Mouse (Mus musculus): Measurements from ENCODE around the gene St6galnac3.

St6galnac3 gene

DNA sequence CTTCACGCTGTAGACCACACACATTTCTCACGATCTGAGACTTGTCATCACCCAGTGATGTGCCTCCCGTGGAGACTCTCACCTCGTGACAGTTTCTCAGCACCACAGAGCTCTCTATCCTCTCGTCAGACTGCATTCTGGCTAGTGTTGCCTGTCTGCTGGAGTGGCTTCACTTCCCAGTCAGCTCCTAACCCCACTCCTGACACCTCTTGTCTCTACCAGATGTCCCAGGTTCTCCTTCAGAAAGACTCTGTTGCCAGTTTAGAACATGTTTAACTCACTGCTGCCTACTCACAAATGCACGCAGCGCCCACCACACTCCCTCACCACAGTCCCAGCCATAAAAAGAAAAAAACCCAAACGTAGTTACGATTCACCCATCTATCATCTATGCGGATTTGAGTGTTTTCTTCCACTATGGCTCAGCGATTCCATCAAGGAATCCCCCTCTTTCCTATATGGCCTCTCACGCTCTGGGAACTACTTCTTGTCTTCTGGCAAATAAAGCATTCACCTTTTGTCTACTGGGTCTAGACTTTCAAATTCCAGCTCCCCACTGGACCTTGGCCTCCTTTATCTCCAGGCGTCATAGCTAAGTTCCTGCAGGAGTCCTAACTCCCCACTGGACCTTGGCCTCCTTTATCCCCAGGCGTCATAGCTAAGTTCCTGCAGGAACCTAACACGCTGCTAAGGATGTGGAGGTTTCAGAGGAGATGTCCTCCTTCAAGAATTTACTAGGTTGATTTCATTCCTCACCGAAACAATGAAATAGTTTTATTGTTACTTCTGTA, 371.5 kb downstream of the St6galnac3 start:
- in situ Hi-C loops (cut with MboI, MseI), result no loop called here

GRCm38 (mm10) chr3:153349981-153350380, 375.0 kb downstream of the St6galnac3 start:
- in situ Hi-C loops (cut with MboI, MseI), result no loop called here

- in situ Hi-C loops (cut with MboI, MseI), result no loop called here
These were observed 376.0 kb downstream of the St6galnac3 start for GRCm38 (mm10) chr3:153348797-153349465.

- in situ Hi-C loops (cut with MboI, MseI), result no loop called here
These were observed 380.0 kb downstream of the St6galnac3 start for GRCm38 (mm10) chr3:153344979-153345378.

DNA sequence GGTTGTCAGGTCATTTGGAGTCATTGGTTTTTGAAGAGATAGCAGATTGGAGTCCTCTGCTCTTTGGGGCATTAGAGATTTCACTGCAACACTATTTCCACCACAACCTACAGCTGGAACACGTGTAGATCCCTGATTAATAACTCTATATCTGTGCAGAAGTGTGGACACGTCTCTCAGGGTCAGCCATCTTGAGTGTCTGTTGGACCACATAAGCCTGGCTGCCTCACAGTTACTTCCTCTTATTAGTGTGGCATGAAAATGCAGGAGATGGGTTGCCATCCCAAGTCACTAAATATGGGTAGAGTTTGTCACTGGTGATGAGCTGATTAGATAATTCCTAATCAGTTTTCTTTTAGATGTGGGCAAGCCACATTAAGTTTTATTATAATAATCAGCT, 385.0 kb downstream of the St6galnac3 start:
- in situ Hi-C loops (cut with MboI, MseI), result no loop called here

GRCm38 (mm10) chr3:153339091-153339490, 385.9 kb downstream of the St6galnac3 start:
- in situ Hi-C loops (cut with MboI, MseI), result no loop called here

- in situ Hi-C loops (cut with MboI, MseI), result no loop called here
These were observed 387.2 kb downstream of the St6galnac3 start for GRCm38 (mm10) chr3:153337779-153338178.

DNA sequence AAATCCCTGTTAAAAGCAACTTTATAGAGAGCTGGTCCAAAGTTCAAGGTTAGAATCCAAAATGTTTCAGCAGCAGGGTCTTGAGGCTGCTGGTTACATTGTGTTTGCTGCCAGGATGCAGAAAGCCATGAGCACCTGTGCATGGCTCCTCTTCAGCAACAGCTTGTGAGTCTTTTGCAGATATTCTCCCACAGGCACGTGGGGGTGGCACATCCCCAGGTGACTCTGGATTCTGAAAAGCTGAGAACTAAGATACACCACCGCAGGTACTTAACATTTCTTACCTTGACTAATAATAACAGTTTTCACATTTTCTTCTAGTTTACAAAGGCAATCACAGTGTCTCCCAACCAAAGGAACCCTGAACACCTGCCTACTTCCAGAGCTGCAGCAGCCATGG, 387.8 kb downstream of the St6galnac3 start:
- in situ Hi-C loops (cut with MboI, MseI), result no loop called here

- in situ Hi-C loops (cut with MboI, MseI), result no loop called here
These were observed 390.7 kb downstream of the St6galnac3 start for GRCm38 (mm10) chr3:153334152-153334825.

GRCm38 (mm10) chr3:153324307-153324706, 400.7 kb downstream of the St6galnac3 start:
- in situ Hi-C loops (cut with MboI, MseI), result no loop called here

DNA sequence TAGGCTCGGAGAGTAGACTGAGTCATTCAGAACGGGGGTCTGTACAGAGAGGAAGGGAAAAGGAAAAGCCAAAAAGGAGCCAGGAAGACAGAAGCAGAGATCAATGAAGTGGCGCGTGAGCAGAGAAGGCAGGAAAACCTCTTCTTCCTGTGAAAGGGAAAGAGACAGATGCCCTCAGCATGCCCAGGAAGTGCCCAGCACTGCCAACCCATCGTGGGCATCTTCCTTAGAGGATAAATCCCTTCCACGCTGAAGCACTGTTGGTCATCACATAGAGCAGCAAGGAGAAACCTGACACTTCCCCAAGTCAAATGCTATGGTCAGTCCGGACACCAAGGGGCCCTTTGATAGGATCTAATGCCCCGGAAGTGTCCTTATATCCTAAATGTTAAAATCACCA, 401.5 kb downstream of the St6galnac3 start:
- in situ Hi-C loops (cut with MboI, MseI), result no loop called here

DNA sequence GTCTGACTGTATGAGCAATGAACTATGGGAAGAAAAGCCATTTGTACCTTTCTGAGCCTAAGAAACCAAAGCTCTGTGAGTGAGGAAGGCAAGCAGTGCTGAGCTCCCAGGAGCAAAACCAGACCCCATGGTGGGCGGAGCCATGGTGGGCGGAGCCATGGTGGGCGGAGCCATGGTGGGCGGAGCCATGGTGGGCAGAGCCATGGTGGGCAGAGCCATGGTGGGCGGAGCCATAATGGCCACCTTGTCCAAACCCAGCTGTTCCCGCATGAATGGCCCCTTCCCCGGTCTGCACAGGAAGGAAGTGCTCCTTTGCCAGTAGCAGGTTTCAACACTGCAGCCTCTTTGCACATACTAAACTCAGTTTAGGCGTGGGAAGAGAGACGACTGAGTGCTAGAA, 411.4 kb downstream of the St6galnac3 start:
- in situ Hi-C loops (cut with MboI, MseI), result no loop called here

DNA sequence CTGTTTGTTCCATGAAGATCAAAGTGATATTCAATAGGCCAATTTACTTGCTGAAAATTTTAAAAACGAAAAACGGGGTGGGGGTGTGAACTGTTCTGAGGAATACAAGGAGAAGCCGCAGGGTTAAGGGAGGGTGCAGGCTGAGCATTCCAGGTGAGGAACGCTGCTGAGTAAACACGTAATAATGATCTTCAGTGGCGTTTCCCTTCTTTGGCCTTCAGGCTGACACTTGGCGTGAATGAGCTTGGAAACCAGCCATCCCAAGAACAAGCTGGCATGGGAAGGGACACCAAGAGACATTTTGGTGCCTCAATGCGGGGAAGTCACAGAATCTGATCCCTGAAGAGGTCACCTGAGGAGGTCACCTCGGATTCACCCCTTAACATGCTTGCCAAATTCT, 411.8 kb downstream of the St6galnac3 start:
- in situ Hi-C loops (cut with MboI, MseI), result no loop called here

DNA sequence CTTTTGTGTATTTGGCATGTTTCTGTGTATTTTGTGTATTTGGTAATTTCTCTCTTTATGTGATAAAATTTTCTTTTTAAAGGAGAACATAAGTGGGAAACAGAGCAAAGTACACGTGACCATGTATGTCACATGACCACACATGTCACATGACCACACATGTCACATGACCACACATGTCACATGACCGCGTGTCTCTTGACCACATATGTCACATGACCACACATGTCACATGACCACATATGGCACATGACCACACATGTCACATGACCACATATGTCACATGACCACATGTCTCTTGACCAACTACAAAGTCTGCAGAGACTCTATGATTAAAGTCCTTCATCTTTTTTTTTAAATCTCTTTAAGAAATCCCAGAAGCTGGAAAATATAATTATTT, 413.0 kb downstream of the St6galnac3 start:
- in situ Hi-C loops (cut with MboI, MseI), result no loop called here

GRCm38 (mm10) chr3:153308379-153308778, 416.6 kb downstream of the St6galnac3 start:
- in situ Hi-C loops (cut with MboI, MseI), result no loop called here

GRCm38 (mm10) chr3:153305153-153305552, 419.8 kb downstream of the St6galnac3 start:
- in situ Hi-C loops (cut with MboI, MseI), result no loop called here

- in situ Hi-C loops (cut with MboI, MseI), result no loop called here
These were observed 422.6 kb downstream of the St6galnac3 start for GRCm38 (mm10) chr3:153302376-153302775.

GRCm38 (mm10) chr3:153296375-153297068, 428.5 kb downstream of the St6galnac3 start:
- in situ Hi-C loops (cut with MboI, MseI), result no loop called here

DNA sequence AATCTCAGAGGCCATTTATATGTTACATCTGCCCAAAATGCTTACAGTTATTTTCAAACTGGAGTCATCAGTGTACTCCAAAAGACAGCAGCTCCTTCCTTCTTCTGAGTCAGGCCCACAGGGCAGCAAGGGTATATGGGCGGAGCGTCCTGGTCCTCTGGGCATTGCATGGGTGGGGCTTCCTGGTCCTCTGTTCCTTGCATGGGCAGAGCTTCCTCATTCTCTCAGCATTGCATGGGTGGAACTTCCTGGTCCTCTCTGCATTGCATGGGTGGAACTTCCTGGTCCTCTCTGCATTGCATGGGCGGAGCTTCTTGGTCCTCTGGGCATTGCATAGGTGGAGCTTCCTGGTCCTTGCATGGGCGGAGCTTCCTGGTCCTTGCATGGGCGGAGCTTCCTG, 432.1 kb downstream of the St6galnac3 start:
- in situ Hi-C loops (cut with MboI, MseI), result no loop called here

DNA sequence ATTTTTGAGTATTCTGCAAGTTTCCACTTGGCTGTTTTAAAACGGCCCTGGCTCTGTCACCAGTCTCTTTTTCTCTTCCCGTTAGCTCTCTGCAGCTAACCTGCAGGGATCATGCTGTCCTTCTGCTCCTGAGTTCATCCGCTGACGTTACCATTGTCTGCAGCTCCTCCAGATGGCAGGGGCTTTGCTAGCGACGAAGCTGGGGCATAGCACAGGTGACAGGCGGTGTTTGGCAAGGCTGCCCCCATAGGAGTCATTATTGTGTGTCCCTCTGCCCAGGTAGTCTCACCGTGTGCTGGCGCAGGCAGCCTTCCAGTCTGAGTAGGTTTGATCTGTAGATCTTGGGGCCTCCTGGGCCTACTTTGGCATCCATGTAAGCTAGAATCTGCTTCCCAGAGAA, 432.6 kb downstream of the St6galnac3 start:
- in situ Hi-C loops (cut with MboI, MseI), result no loop called here

DNA sequence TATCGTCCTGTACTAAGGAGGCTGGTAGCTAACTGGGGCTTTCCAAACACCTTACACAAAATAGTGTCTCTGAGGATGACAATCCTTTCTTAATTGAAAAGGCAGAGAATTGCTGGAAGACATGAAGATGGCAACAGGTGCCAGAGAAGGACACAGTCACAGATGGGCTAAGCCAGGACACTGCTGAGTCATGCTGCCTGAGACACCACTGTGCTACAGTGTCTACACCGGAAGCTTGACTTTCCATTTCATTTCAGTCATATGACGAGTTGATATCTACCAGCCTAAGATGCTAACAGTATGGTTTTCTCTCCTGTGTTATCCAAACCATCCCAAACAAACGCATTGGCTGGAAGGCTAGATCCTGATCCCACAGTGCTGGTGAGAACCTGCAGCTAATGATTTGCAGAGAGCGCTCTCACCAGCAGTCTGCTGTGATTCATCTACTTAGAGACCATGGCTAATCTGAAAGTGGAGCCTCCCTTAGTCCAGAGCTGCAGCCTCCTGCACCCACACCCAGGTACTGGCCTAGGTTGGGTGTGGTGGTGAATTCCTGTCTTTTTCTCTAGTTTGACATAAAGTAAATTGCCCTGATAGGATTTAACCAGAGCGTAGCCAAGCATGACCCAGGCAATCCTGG, 433.4 kb downstream of the St6galnac3 start:
- in situ Hi-C loops (cut with MboI, MseI), result no loop called here

- in situ Hi-C loops (cut with MboI, MseI), result no loop called here
These were observed 435.0 kb downstream of the St6galnac3 start for GRCm38 (mm10) chr3:153289971-153290370.

Measured in regulatory T cell (primary cell).